Mouse (Mus musculus): Measurements from ENCODE around the gene Pdcd4. TPM values are rescaled to one million over a fixed set of nuclear protein-coding genes. Genes with fewer than 3 reads are reported as not detected.
"Not testable (repeated sequence)": the region's sequence is repeated elsewhere in the genome, so short reads cannot be mapped to it uniquely, and the experiment has no call there.

Pdcd4 gene
- polyA plus RNA-seq, 2 experiments from 2014 or later: 479 to 707 TPM

DNA sequence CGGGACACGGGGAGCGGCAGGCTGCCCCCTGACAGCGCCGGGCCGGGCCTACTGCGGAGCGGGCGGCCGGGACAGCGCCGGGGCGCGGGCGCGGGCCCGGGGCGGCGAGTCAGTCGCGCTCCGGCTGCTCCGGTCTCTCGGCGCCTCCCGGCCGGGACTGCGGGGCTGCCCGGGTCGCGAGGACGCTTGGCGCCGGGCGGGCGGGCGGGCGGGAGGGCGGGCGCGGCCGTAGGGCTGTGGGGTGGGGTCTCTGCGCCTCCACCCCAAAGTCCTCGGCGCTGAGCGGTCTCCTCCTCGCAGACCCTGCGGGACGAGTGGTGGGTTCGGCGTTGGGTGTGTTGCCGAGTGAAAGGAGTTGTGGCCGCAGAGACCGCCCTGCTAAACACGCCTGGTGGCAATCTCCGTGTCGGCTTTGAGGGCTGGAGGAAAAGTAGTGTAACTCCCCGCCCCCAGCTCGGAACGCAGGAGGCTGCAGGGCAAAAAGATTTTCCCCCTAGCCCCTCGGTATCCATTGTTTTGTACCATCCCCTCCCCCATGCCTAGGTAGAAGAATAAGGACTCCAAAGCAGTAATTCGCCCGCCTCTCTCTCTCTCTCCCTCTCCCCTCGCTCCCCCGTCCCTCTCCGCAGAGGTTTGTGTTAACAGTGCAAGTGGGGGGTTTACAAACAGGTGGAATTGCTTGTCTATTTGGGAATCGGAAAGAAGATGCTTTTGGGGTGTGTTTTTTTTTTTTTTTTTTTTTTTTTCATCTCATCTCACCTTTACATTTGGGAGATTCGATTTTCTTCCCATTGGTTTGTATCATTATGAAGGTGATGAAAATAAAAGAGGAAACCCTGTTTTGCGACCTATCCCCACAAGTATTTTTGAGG lies 53.4 kb downstream of the Pdcd4 start:
- no peak for ATAC-seq

GRCm38 (mm10) chr19:53957513-53957912 lies 65.5 kb downstream of the Pdcd4 start:
- ATAC-seq: no peak

- ATAC-seq: no peak
Observed at GRCm38 (mm10) chr19:53962511-53962910, 70.5 kb downstream of the Pdcd4 start.

GRCm38 (mm10) chr19:53964347-53964746 lies 72.3 kb downstream of the Pdcd4 start:
- ATAC-seq: not testable (repeated sequence)

- ATAC-seq: no peak
Observed at GRCm38 (mm10) chr19:53964910-53965633, 73.0 kb downstream of the Pdcd4 start.

DNA sequence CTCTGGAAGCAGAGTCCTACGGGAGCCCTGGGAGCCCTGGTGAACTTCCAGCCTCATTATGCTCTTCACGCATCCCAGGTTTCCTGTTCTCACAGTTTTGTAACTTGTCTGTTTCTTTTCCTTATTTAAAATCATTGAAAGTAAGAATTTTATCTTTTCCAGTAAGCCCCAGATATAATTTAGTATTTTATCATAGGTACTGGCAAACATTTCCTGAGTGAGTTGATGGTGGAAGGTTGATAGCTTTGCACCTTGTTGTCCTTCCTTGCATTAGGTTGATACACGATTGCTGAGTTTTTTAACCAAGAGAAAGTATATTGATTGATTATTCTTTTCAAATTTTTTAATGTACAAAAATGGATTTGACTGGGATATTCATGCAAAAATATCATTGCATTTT lies 77.2 kb downstream of the Pdcd4 start:
- no peak for ATAC-seq

- ATAC-seq: peak; percentile 86
Observed at GRCm38 (mm10) chr19:53971938-53972337, 79.9 kb downstream of the Pdcd4 start.

- no peak for ATAC-seq
Observed at GRCm38 (mm10) chr19:53973656-53974055, 81.6 kb downstream of the Pdcd4 start.

Other genes starting within 250 kb of the Pdcd4 start
- gene Rbm20, start 214.9 kb upstream of the Pdcd4 start, polyA plus RNA-seq (2017; shearing (Covaris generic)): under 1 TPM; 0.24 to 0.41 TPM
- 10 to 100 TPM; 61.5 to 66.2 TPM for gene Shoc2, start 52.1 kb downstream of the Pdcd4 start, polyA plus RNA-seq (2017; shearing (Covaris generic))
- gene Bbip1, start 52.4 kb downstream of the Pdcd4 start, polyA plus RNA-seq (2017; shearing (Covaris generic)): 100 to 1,000 TPM; 114 to 123 TPM
- gene Adra2a, start 151.9 kb downstream of the Pdcd4 start, polyA plus RNA-seq (2017; shearing (Covaris generic)): not detected